Mouse (Mus musculus): ENCODE results near the gene Tenm3. TPM values are rescaled to one million over a fixed set of nuclear protein-coding genes. Genes with fewer than 3 reads are reported as not detected.

The Tenm3 gene
- total RNA-seq, 2 experiments from 2014 or later: 32.8 to 36.5 TPM

DNA sequence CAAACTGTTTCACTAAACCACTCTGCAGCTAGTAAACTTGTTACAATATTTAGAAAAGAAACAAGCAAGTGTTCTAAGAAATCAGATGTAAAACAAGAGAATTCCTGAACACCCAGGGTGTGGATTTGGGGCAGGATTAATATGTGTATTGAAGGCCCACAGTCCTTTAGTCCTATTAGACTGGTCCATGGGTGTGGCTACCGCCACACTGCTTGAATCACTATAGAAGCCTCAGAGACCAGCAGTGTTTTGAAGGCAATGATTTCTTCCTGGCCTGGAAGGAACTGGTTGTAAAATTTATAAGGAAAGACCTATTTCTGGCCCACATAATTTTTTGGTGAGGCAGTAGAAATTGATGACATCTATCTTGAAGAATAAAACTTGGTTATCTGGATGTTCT, 33.1 kb downstream of the Tenm3 start:
- DNase-seq (ENCODE audit: low spot score in 2 of 2): no peak

DNA sequence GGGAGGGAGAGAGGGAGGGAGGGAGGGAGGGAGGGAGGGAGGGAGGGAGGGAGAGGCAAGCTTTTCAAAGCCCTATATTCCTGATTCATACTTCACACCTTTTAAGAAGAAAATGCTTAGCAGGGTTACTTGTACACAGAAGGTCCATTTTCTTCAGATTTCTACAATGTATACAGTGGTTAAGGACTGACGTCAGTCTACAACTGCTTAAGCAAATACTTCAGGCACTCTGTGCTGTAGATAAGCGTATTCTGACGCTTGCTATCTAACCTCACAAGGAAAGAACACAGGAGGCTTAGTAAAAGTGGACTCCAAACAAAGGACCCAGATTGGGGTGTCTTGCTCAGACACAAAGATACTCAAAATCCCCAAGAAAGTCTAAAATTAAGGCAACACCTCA, 34.6 kb downstream of the Tenm3 start:
- DNase-seq (ENCODE audit: low spot score in 2 of 2): no peak

DNA sequence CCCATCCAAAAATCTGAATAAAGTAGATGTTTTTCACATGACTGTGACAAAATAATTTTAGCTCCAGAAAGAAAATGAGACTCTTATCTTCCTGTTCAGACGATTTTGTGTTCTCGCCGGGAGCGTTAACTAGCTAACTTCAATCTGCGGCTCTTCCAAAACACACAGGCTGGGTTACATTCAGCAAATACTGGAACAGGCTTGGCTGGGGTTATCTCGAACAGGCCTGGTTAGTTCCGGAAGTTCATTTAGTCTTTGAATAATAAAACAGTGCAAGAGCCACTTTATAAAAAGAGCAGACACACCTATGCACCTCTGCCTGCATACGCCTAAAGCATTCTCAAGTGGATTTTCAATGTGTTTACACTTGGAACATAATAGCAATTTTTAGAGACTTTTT, 40.7 kb downstream of the Tenm3 start:
- no peak for DNase-seq (ENCODE audit: low spot score in 2 of 2)

DNA sequence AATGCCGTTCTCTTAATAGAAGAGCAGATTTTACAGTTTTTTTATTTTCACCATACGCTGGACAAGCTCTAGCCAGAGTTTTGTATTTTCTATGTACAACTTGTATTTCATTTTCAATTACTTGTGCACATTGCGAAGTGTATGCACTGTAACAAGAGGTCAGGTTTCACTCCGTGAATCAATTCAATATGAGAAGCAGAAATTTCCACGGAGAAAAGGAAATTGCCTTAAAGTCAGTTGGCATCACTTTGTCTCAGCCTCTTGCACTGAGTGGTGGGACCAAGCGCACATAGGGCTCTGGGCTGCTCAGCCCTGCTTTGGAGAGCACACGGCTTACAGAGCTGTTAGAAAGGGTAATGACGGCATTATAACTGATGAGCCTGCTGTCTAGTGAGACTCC, 41.5 kb downstream of the Tenm3 start:
- DNase-seq (ENCODE audit: low spot score in 2 of 2): no peak

DNA sequence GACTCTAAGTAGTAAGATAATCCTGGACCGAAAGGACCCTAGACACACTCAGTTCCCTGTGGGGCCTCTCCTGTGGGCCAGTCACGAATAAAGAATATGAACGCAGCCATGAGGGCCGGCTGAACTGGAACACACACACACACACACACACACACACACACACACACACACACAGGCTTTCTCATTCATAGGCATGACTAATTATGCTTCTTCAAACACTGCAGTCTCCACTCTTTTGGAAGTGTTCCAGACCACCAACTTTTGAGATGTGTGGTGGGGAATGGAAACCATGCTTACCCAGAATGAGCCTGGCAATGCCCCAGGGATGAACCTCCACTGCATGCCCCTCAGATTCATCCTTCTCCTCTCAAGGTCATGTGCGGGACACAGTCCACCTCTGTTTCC, 45.8 kb downstream of the Tenm3 start:
- DNase-seq (ENCODE audit: low spot score in 2 of 2): no peak

DNA sequence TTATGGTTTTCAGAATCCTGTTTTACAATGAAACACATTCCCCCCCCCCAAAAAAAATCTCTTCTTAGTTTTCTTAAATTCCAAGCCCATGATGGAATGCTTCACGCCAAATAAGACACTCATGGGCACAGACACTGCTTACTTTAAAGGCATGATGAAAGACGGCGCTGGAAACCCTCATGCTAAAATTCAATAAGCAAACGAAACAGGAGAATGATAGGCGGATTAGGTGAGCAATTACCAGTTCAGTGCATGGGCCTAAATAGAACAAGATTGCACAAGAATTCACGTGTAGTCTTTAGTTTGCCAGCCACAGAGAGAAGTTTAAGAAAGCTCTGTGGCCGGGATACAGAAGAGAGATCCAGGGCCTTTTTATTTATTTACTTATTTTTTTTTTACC, 49.5 kb downstream of the Tenm3 start:
- DNase-seq (ENCODE audit: low spot score in 2 of 2): no peak

DNA sequence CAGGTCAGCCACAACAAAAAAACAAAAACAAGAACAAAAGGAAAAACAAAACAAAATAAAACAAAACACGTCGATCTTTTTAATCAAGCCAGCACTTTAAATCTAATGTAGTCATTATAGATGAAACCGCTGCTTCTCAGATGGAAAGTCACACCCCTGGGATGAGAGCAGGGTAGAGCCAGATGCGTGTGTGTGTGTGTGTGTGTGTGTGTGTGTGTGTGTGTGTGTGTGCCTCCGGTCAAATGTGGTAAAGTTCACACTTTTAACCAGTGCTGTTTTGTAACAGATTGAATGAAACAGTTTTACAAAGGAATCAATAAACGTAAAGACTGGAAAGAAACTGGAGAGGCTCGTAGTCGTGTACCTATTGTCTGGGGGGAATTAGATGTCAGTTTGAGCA, 50.0 kb downstream of the Tenm3 start:
- no peak for DNase-seq (ENCODE audit: low spot score in 2 of 2)

DNA sequence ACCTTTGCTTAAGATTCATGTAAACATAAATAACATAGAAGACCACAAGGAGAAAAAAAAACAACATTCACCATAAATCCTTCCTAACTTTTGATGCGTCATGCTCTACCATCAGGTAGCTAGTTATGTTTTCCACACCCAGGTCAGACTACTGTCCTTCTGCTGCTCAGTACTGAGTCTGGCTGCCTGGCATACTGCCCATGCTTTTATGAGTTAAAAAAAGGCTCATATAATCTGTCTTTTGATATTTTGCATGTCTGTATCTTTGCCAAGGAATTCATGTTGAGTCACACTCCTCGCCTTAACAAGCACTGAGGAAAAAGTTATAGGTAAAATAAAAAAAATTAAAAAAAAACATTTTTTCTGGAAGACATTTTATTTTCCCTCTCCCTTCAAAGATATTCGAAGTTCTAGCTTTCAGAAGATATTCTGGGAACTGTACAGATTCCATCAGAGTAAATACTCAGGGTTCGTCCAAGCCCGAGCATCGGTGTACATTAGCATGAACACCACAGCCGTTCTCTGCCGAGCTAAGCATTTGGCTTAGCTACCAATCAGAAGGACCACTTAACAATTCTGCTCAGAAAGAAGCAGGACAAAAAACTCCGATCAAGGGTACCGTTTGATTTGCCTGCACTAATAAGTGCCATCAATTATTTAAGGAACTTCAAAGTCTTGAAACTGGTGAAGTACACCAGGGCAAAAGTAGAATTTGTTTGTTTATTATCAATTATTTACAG, 51.0 kb downstream of the Tenm3 start:
- no peak for DNase-seq (ENCODE audit: low spot score in 2 of 2)

DNA sequence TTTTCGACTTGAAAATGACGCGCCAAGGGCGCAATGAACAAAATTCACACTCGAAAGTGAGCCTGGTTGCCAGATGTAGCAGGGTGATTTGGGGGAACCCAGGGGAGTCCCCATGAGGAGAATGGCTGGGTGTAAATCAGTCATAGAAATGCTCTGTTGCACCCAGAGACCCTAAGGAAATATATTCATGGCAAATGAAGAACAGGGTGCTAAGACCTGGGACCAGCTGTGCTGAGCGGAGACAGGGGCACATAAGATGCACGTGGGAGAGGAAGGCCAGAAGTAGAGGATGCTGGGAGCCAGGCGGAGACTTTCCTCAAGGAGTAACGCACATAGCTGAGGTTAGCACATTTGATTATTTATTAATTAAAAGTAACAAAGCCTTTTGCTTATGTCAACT, 60.4 kb downstream of the Tenm3 start:
- no peak for DNase-seq (ENCODE audit: low spot score in 2 of 2)

DNA sequence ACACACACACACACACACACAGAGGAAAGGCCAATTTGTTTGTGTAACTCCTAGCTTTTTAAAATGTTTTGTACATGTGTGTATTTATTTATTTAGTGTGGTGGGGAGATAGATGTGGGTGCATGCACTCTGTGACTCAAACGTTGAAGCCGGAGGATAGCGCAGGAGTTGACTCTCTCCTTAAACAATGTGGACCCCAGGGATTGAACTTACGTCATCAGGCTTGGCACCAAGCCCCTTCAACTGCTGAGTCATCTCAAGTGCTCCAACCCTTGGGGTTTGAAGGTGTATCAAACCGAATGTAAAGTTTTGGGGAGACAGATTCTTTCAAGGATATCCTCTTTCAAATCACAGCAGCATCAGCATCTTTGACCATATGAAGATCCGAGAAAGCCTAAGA, 63.1 kb downstream of the Tenm3 start:
- DNase-seq (ENCODE audit: low spot score in 2 of 2): no peak

DNA sequence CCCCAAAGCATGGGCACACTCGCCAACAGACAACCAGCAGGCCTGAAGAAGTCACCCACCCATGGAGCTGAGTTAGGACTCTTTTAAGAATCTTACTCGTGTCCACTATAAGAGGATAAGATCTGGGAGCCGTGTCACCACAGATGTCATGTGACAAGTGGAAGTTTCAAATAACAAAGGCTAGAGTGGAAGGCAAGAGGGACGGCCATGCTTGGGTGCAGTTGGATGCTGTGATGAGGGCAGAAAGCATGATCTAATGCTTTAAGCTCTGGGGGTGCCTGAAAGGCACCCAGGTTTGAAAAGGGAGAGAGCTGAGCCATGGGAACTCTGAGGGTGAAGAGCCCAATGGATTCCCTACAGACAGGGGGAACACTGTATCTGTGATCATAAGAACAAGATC, 64.6 kb downstream of the Tenm3 start:
- no peak for DNase-seq (ENCODE audit: low spot score in 2 of 2)

DNA sequence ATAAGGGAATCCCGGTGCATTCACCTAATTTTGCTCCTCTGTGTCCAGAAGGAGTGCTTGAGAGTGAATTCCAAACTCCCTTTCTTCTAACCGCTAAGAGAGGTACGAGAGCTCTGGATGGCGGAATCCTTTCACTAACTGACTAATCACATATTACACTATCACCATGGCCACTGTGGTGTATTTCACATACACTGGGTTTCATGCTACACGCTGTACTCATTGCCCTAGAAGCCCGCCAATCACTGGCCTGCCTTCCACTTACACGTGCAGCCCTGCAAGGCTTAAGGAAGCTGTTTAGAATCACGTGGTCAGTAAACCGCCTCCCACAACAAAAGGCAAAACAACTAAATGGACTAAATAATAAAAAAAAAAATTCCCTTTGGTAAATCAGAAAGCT, 67.7 kb downstream of the Tenm3 start:
- no peak for DNase-seq (ENCODE audit: low spot score in 2 of 2)

DNA sequence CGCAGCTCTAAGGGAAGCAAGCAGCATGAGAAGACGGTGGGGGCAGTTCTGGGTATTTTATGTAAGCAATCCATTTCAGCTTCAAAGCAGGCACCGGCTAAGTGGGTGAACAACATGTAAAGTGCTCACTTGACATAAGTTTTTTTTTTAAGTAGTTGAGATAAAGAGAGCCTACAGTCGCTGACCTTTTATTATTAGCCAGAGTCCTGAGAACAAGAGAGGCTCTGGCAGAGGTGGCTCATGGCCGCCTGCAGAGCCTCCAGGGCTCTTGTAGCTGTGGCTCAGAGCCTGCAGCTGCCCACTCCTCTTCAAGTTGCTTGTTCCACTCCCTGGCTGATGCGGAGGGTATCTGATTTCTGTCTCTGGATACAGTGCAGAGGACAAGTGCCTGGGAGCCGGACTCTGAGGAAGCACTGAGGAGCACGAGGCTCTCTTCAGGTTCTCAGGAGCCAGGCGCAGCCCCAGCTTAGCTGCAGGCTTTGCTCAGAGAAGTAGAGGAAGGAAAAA, 68.2 kb downstream of the Tenm3 start:
- no peak for DNase-seq (ENCODE audit: low spot score in 2 of 2)

DNA sequence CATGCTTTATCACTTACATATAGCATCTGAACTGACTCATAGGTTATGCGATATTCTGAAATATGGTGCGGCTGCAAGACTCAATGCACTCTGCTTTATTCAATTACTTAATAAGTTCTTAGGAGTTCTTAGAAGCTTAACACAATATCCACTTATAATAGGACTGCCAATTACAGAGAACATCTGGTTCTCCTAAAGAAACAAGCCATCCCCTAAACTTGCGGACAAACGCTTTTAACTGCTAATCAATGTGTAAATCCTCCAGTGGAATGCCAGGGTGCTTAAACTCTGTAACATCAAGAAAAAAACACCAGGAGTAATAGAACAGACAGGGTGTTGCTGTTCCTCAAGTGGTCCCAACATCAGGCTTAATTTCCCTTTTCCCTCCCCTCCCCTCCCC, 68.9 kb downstream of the Tenm3 start:
- DNase-seq (ENCODE audit: low spot score in 2 of 2): no peak

DNA sequence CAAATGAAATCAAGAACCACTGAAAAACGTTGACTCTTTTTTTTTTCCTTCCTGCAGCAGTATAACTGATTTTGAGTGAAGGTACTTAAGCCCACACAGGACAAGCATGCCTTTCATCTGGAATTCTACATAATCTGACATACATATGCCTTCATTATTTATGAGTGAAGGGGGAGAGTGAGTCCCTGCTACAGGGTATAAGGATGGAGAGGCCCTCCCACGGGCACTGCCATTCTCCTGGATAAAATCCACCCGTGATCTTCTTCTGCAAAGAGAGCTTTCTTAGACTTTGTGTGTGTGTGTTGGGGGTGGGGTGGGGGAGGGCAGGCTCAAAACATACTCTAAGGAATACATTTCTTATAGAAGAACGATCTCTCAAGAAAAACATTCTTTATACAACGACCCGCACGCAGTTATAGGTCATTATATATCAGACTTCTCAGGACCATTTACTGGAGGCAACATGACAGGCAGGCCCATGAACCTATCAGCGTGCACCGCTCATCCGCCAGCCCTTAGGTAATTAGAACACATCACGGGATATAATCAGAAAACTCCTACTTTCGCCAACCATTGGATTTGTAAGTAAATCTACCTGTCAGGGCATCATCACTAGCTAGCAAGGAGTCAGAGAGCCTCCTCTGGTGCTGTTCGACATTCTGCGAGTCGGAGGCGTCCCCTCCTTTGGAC, 77.1 kb downstream of the Tenm3 start:
- no peak for DNase-seq (ENCODE audit: low spot score in 2 of 2)

DNA sequence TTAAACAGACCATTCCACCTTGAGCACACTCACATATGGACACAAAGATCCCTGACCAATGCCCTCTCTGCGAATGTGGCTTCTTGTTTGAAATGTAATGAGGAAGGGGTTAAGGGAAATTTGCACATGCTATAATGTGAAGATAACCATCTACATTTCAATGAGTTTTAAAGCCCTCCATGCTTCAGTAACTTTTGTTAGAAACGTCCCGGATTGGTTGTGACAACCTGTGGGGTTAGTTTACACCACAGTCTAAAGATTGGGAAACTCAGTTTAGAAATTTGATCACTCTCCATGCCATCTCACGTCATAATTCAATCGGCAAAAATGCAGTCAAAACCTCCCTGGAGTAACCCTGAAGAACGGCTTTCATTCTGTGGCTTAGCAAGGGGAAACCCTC, 78.5 kb downstream of the Tenm3 start:
- DNase-seq (ENCODE audit: low spot score in 2 of 2): no peak

DNA sequence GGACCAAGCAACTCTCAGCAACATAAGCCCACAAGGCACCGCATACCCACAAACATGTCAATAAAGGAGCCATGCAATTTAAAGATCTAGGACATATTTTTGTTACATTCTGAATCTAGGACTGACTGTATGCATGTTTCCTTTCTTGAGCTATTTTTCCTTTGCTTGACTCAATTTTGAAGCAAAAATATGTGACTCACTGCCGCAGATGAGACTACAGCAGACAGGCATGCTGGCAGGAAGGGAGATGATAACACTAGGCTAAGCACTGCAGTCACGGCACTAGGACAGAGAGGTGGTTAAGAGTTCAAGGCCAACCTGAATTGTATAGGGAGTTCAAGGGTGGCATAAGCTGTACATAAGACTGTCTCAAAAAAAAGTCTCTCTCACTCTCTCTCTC, 79.7 kb downstream of the Tenm3 start:
- DNase-seq (ENCODE audit: low spot score in 2 of 2): no peak

DNA sequence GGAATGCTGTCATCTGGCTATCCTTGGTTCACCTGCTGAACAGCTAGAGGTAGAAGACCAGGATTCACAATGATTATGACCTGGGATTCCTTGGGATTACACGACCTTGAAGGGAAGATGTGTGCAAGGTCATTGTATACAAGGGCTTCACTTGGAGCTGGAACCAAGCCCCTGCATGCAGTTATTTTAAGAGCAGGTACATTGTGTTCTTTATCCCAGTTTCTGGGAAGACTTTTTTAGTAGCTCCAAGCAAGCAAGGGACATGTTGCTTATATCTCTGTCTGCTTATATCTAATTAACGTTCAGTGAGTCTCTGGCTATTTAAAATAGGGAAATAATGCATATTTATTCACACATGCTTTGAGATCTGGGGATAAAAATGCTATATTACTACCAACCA, 86.9 kb downstream of the Tenm3 start:
- DNase-seq (ENCODE audit: low spot score in 2 of 2): no peak

DNA sequence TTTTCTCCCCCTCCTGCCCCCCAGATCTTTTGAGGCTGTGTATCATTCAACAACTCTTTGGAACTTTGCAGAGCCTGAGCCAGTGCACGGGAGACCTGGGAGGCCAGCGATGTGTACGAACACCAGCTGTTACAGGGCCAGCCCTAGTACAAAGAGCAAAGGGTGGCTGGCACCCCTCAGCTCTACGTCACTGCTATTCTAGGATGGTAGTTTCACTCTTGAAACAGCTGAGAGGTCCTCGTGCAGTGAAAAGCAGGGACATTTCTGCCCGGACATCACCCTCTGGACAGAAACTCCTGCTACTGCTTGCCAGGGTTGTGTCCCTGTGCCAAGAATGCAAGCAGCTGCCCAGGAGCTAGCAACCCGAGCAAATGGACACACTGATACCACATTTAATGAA, 88.3 kb downstream of the Tenm3 start:
- DNase-seq (ENCODE audit: low spot score in 2 of 2): peak in 1 of 2 experiments; percentile 29

DNA sequence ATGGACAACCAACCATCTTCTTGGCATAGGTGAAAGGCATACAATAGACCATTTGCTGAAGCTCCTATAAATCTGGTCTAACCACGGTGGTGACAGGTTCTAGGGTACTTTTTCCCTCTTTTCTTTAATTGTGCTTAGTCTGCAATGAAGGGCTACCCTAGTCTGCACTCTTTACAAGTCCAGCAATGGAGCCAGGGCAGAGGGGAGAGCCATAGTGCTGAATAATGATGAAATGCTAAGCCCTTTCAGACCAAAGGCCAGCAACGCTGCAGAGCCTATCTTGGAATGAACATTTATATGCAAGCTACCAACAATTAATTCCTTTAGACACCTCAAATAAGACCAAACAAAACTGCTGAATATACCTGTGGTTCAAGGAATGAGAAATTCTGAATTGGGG, 88.8 kb downstream of the Tenm3 start:
- DNase-seq (ENCODE audit: low spot score in 2 of 2): no peak

DNA sequence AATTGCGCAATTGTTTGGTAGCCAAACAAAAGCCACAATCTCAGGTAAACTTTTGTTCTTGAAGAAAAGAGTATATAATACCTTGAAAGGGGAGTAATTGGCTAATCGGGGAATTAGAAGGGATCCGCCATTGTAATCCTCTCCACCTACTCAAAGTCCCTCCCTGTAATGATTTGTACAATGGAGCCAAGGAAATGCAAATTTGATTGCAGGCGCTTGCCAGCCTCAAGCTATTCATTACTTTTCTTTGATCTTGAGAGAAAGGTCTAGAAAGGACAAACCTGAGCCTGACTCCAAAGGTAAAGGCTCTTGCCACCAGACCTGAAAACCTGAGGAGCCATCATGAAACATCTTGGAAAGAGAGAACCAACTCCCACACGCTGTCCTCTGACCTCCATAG, 91.8 kb downstream of the Tenm3 start:
- no peak for DNase-seq (ENCODE audit: low spot score in 2 of 2)

DNA sequence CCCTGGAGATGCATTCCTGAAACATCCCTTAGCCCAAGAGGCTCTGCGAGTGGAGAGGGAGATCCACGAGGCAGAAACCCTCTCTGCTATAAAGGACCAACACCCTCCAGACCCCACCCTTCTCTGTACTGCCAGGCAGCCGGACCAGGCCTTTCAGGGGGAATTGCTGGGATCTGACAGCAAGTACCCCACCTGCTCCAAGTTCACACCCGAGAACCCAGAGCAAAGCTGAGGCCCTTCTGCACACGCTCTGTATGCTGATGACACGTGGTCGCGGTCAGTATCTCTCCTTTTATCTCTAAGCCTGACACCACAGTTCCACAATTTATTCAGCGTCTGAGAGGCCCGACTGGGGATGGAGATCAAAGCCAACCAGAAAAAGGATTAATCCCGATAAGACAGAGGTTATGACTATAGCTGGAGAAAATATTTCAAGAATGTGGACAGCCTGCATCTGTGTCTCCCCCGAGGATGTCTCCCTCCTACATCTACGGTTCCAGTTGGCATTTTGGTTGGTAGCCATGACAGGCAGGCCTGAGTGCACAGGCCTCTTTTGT, 95.2 kb downstream of the Tenm3 start:
- DNase-seq (ENCODE audit: low spot score in 2 of 2): no peak

DNA sequence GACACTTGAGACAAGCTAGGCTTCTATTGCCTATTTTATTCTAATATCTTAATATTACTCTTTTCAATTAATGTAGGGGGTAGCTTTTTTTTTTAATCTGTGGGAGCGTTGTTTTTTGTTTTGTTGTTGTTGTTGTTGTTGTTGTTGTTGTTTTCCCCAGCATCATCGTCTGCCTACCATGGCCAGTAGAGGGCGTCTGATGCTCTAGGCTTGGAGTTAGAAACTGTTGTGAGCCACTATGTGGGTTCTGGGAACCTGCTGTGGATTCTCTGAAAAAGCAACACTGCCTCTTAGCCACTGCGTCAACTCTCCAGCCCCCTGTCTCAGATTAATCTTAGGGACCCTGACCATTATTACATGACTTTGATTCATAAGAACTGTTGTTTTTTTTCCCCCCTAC, 99.8 kb downstream of the Tenm3 start:
- DNase-seq (ENCODE audit: low spot score in 2 of 2): no peak

Data from gastrocnemius, postnatal 4 days (tissue).